Mouse (Mus musculus) induced T-regulatory cell, adult 2 months (primary cell): ENCODE measurements around the gene Dnm1.
A peak's percentile ranks its signal among the peaks of the same experiment; 100 is the strongest.

Experiments used
- DNase-seq: peaks from one replicate; pipeline ENCODE4 v3.0.0-alpha.2; 2012; ENCODE audit warnings: low read depth

Dnm1 gene

DNA sequence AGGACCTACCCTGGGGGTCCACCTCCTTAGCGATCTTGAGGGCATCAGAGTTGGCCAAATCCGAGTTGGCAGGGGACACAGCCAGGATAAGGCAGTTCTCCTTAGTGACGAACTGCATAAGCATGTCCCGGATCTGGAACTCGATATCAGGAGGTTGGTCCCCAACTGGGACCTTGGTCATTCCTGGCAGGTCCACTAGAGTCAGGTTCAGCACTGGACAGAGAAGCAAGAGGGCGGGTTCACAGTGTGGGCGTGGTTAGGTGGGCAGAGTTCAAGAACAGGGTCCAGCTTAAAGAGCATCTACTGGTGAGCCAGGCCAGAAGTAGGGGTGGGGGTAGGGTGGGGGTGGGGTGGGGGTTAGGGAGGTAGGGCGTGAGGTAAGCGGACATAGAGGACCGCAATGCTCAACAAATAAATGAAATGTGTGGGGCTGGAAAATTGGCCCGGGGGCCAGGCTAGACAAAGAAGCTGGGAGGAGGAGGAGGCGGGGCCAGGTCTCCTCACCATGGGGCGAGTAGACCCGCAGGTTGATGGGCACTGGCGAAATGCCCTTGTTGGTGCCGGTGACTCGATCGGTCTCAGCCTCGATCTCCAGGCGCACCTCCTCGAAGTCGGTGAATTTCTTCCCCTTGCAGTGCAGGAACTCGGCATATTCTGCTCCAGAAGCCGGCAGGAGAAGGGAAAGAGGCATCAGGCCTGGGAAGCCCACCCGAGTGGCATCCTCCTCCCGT, 13.1 kb downstream of the Dnm1 start:
- DNase-seq: no peak

DNA sequence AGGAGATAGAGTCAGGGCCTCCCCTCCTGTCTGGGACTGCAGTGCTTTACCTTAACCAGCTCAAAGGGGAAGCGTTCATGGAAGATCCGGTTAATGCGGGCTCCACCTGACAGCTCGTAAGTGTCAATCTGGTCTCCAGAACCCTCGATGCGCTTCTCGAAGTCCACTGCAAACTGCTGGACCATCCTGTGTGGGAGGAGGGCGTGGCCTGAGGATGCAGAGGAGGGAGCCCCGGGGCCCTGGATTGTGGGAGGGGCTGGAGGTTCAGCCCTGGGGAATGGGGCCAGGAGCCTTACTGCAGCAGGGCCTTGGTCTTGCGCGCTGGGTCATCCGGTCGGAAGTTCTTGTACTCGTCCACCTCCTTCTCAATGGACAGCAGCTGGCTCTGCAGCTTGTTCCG, 17.2 kb downstream of the Dnm1 start:
- DNase-seq: no peak

DNA sequence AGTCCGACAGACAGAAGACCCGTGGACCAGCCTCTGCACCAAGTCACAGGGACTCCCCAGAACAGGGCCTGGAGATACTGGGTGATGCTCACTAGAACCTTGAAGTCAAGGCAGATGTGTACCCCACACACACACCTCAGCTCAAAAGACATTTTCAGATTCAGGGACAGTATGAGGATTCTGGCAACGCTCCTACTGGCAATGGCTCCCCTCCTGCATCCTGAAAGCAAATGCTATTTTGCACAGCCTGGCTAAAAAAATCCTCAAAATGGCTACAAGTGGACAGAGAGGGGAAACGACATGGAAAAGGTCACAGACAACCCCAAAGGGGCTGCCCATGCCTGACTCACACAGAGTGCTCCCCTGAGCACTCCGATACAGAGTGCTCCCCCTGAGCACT, 21.0 kb downstream of the Dnm1 start:
- DNase-seq: no peak

DNA sequence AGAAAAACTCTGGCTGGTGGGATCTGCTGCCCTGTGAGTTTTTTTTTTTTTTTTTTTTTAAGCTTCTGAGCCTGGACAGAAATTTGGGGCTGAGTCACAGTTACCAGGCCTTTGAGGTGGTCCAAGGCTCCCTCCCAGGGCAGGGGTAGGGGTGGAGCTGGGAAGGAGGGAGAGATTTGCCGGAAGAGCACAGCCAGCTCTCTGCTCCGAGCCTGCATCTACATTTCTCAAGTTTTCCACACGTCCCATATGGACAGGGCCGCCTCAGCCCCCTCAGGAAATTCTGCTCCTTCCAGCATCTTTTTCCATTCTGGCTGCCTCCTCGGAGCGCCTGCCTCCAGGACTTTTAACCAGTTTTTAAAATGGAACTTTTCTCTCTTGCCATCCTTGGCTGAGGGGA, 23.6 kb downstream of the Dnm1 start:
- no peak for DNase-seq

DNA sequence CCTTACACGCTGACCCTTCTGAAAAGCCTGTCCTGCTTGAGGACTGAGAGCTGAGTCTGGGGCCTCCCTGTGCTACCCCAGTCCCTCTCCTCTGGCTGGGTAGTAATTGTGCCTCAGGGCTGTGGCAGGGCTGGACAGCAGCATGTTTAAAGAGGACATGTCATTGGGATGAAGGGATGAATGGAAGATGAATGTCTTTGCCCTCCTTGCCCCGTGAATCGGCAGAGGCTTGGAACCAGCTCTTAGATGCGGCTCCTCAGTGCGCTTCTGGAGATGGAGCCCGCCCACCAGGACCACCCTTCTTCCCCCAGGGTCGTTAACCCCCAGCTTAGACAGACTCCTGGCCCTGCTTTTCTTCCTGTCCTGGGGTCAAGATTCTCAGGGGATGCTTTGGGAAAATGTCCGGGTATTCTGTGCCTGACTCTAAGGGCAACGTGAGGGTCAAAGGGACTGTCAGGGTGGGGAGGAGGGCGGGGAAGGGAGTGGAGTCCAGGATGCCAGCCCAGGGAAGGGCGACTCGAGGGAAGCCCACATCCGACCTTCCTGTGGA, 24.2 kb downstream of the Dnm1 start:
- no peak for DNase-seq

DNA sequence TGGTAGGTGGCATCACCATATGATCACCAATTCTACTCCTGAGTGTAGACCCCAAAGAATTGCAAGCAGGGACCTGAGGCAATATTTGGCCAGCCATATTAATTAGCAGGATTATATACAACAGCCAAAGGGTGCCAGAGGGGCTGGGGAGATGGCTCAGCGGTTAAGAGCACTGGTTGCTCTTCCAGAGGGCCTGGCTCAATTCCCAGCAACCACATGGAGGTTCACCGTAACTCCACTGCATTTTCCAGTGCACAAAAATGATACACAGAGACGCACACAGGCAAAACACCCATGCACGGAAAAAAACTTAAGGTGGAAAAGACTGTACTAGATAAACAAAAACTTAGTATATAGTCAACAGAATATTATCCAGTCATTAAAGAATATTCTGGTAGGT, 25.9 kb downstream of the Dnm1 start:
- no peak for DNase-seq

DNA sequence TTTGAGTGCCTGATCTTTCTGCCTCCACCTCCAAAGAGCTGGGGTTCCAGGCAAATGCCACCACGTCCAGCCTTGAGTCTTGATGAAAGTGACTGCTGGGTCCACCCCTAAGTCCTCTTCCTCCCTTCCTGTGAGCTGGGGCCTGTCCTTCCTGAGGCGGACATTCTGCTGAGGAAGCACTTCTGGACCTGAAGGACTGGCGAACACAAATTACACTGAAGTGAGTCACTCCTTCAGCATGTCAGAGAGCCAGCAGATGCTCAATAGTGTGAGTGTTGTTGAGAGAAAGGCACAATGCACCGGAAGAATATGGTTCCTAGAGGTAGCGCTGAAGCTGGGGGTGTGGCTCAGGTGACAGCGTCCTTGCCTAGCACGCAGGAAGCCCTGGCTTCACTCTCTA, 27.8 kb downstream of the Dnm1 start:
- no peak for DNase-seq

DNA sequence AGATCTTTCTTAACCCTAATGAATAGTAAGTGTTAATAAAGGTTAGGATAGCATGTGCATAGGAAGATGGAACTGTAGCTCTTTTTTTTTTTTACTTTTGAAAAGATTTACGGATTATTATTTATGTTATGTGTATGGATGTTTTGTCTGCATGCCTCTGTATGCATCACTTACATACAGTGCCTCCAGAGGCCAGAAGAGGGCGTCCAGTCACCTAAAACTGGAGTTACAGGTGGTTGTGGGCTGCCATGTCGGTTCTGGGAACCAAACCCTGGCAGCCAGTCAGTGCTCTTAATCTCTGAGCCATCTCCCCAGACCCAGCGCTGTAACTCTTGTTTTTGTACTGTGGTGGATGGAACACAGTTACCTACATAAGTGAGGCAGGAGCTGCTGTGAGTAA, 28.8 kb downstream of the Dnm1 start:
- DNase-seq: no peak

DNA sequence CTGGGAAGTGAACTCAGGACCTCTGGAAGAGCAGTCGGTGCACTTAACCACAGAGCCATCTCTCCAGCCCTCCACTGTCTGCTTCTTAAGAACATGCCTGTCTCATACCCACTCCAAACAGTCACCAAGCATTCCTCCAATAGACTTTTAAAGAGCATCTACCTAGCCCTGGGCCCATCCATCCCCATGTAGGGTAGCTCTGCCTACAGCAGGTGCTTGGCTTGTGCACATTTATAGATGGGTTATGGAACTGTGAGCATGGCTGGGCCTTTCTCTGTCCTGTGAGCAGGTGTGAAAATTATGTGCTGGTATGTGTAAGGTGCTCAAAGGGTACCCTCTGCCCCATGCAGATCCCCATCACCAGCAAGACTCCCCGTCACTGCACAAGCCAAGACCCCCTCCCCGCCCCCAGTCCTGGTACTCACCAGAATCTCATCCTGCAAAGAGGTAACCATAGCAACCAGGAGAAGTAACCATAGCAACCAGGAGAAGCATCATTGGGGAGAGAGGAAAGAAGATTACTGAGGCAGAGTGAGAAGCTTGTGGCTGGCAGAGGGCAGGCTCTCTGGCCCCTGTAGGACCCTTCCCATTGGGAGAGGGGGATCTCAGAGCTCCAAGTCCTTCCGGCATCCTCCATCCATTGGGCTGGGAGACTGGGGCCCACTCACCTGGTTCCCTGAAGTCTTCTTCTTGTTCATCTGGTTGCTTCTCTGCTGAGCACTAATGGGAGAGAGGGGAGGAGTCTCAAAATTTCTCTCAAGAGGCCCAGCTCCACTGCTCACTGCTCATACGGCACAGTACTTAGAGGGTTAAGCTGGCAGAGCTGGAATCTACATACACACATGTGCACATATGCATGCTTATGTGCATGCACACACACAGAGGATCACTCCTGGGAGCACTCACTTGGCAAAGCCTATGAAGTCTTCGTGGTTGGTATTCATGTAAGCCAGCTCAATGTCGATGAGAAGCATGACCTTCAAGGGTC, 30.1 kb downstream of the Dnm1 start:
- DNase-seq: no peak

DNA sequence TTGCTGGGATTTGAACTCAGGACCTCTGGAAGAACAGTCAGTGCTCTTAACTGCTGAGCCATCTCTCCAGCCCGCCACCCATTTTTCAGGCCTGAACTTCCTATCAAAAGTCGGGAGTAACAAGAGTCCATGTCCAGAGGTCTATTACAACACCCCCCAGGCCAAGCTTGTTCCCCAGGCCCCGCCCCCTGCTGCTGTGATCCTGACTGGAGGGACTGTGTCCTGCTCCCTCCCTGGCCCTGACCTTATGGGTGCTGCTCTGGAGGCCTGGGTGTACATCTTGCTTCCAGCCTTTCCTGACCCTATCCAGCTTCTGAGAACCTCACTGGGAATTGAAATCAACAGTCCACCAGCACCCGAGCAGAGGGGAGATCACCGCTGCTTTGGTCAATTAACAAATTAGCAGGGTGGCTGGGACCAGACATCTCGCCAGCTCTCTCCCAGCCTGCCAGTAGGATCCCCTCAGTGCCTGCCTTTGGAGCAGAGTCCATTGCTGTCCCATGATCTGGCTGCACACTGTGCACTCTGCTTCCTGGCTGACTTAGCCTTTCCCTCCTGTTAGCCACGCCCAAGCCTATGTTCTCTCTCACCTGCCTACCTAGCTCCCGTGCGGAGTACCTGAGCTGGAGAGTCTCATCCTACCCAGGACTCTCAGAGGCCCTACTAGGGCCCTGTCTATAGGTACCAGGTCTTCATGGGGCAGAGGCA, 31.4 kb downstream of the Dnm1 start:
- DNase-seq: no peak

DNA sequence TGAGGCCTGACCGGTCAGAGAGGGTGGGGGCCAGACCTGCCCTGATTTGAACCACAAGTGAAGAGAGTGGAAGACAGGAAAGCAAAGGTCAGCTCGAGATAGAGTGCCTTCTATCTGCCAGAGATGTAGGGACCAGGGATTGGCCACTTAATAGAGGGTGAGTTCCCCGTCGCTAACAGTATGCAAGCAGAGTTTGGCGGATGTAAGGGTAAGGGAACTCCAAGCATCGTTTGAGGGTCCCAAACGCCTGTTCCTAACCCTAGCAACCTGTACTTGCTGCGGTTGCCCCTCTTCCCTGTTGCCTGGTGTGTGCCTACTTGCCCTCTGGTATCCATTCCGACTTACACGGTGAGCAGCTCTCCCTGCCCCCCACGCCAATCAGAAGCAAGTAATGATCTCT, 32.4 kb downstream of the Dnm1 start:
- DNase-seq: no peak

DNA sequence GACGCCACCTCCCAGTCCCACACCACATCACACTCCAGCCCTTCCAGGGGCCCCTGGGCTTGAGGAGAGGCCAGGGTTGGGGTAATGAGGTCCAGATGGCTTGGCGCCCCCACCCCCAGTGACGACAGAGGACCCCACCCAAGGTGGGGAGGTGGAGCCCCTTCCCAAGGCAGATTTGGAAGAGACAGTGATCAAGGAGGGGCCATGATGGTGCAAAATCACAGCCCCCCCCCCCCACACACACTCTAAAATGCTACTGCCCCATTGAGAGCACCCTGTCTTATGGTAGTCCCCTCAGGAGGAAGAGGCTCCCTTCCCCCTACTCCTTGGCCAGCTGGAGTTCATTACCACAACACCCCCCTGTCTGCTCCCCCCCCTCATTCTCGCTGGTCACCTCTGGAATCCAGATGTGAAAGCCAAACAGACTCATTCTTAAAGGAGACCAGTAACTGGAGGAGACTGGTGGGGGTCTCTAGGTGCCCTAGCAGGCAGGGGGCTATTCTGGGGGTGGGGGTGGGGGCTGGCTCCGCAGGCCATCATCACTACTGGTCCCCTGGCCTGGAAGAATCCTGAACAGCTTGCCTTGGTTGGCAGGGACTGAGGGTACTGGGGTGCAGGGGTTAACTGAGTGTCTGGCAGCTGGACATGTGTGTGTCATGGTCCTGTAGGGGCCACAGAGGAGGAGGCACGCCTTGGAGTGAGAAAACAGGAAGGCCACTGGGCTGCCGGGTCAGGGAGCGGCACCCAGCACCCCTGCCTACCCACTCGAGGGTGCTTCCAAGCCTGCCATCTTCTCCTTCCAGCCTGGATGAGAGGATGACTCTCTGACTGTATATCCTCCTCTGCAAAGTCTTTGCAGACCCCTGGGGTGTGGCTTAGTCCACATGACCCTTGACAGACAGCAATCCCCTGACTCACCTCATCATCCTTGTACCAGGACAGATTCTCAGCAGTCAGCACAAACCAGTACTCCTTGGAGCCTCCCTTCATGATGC, 33.3 kb downstream of the Dnm1 start:
- no peak for DNase-seq

DNA sequence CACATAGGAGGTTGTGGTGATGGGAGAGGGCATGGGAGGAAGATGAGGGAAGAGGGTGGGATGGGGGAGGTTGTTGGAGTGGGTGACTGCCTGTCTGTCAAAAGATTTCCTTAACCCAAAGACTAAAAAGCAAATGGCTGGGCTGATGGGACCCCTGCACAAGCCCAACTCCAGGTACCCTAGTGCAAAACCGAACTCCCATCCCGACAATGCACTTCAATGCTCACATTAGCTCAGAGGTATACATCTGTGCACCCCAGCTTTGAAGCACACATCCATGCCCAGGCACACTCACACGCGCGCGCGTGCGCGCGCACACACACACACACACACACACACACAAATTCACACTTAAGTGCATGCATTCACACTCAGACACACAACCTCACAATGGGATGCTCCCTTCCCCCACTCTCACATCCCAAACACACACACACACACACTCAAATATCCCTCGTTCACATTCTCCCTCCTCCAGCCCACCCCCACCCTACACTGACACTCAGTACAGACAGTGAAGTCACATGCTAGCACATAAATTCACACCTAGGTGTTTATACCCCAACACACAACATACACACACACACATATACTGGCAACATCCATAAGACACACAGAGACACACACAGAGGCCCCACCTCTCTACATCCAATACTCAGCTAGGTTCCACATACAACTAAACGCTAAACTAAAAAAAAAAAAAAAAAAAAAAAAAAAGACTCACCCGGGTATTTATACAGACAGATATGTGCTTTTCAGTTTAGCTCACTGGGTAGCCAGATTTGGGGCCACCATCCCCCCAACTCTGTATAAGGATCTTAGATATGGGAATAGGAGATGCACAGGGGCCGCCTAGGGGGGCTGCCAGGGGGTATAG, 34.2 kb downstream of the Dnm1 start:
- no peak for DNase-seq

DNA sequence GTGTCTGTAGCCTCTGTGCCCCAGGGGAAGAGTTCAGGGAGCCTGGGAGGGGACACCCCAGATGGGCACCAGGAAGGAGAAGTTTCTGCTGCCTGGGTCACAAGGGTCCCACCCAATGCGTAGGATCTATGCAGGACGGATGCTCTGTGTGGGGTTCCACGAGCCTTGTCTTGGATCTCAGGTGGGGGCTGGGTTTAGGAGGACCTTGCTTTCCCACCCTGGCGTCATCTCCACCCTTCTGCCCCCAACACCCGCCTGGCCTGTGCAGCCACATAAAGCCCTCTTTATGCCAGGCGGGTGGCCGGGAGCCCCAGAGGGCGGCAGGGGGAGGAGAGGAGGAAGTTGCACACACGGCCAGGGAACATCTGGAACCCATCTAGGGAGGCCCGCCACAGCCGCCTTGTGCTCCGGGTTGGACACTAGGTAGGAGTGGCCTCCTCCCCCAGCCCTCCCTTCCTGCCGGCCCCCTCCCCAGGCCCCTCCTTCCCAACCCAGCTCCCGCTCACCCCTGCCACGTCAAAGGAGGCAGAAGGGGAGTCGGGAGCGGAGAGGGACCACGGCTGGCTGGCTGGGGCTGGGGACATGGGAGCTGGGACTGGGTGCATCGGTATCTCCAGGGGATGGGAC, 35.2 kb downstream of the Dnm1 start:
- DNase-seq: no peak

DNA sequence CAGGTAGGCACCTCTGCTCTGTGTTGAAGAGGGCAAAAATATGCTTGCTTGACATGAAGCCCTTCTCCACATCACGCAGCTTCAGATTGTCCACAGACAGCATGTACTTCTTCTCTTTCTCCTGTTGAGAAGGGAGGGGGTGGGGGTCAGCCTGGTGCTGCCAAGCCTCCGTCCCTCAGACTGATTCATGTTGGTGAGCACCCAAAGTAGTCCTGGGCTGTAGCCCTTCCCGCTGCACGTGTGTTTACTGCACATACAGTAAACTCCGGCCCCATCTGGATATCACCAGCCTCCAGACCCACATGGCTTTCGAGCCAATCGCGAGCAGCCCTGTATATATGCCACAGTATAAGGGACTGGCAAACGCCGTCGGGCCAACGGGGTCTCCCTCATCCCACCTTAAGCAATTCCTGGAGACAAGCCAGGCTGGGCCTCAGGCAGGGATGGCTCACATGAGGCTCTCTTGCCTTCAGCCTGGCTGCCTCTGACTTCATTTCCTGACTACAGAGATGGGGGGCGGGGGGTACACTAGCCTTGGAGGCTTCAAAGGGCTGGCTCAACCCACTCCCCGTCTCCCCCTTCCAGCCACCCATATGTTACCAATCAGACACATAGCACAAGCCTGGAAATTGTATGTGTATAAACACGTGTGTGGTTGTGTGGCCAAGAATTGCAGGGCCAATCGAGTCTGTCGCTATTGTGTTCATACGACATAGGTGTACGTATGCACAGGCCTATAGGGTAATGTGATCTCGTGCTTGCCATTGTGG, 36.1 kb downstream of the Dnm1 start:
- DNase-seq: no peak

DNA sequence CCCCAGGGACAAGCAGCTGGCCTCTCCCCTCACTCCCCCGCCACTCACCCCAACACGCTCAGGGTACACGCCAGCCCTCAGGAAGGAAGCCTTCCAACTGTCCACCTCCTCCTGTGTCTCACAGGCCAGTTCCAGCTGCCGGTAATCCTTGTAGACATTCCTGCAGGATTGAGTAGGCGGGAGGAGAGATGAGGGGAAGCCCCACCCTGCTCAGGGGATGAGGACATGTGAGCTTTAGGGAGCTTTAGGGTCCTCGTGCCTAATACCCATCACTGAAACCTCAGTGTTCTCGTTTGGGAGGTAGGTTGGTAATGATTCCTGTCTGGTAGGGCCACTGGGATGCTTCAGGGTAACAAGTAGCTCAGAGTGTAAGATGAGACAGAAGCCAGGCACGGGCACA, 37.4 kb downstream of the Dnm1 start:
- no peak for DNase-seq

DNA sequence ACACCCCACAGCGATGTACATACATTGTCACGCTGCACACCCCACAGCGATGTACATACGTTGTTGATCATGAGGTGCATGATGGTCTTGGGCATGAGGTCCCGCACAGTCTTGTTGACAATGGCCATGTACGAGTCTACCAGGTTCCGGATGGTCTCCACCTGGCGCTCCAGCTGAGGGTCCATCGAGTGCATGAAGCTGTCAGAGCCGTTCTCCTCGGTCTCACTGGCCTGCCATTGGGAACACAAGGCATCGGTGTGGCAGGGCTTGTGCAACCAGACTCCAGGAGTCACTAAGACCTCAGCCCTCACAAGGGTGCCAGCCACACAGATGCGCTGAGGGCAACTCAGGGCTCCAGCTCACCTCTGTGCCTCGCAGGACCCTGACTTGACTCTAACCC, 38.3 kb downstream of the Dnm1 start:
- no peak for DNase-seq

DNA sequence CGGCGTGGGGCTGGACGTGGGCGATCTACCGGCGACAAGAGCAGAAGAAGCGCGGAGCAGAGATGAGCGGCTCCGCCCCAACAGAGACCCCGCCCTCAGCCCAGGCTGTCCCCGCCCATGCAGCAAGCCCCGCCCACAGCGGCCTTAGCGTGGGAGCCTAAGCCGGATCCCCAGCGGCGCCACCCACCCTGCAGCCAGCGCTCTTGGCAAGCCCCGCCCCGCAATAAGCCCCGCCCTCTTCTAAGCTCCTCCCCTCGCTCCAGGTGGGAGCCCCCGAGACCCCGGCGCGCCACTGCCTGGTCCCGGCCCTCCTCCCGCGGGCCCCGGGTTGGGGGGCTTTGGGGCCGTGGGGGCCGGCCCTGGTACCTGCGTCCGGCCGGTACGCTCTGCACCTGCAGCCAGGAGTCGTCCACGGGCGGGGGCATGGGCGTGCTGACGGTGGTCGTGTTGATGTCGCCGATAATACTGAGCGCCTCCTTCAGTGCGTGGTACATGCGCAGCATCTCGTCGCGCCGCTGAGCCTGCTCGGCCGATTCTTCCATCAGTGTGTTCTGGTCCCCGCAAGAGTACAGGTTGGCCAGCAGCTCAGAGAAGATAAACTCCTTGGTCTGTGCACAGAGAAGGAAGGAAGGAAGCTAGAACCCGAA, 40.7 kb downstream of the Dnm1 start:
- DNase-seq: peak; percentile 88
